ENCODE assay signal across 8 mouse cellular contexts in the genomic region with DNA sequence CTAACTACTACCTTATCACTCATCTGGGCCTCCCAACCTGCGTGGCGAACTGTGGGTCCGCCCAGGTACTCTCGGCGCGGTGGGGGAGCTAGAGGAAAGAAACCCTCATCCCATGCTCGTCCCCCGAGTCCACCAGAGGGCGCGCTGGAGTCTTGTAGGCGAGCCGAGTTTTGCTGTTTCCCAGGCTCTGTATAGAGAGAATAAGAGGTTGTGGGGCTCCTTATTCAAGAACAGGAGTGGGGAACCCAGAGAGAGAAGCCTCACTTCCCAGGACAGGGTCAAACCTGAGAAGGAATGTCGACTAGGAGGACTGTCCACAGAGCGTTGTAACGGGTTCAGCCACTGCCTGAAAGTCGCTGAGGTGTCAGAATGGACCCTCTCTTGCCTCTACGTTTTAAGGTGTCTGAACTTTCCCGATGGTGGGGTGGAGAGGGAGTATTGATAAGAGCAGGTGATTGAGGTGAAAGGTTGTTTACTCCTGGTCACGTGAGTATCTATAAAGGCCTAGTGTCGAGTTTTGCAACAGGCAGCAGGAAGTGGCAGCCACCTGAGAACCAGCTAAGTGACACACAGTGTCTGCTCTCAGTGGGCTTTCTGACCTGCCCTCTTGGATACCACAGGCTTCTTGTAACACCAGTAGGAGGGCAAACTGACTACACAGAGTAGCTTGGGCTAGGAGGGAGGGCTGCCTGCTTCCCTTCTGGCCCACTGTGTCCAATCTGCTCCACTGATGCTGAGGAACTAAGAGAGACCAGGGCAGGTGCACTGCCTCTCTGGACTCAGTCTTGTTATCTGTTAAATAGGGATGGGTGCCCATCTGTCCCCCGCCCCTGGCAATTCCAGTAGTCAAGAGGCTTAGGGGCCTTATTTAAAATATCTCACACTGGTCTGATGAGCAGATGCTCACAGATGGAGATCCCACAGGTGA. TPM values are rescaled to one million over a fixed set of nuclear protein-coding genes. Genes with fewer than 3 reads are reported as not detected.
DNase-seq lines count a peak whose midpoint lies in the region; ATAC-seq and TF ChIP-seq lines count a peak whose summit lies in the region.

A gene (minus strand): TSS at position 103 of the 928 bp plus-strand sequence.

- H3K36me3 ChIP-seq in embryonic facial prominence, embryonic 14.5 days (ENCODE audit: control insufficient read depth, insufficient read depth, low read length): peaks cover 10% of the 10 kb centered on the region; the same call in 1 of the 2 replicates
- H3K36me3 ChIP-seq in kidney, embryonic 14.5 days (ENCODE audit: control insufficient read depth, insufficient read depth, low read length): peaks cover 13% of the 10 kb centered on the region
- peaks cover 9% of the 10 kb centered on the region; the same call in 1 of the 2 replicates for H3K36me3 ChIP-seq in limb, embryonic 15.5 days
- no peaks in the 10 kb centered on the region for H3K36me3 ChIP-seq in midbrain, postnatal 0 days (ENCODE audit: insufficient read depth, low read length)

- peak within 1 kb of the TSS; percentile 83 for H3K4me2 ChIP-seq in embryonic facial prominence, embryonic 14.5 days (ENCODE audit: low read depth, low read length)
- peak within 1 kb of the TSS; percentile 98 for H3K4me2 ChIP-seq in kidney, embryonic 14.5 days (replicated peaks; ENCODE audit: low read depth, low read length)
- peak within 1 kb of the TSS; percentile 90 for H3K4me2 ChIP-seq in limb, embryonic 15.5 days
- H3K4me2 ChIP-seq in midbrain, postnatal 0 days (ENCODE audit: low read depth, low read length, poor library complexity, severe bottlenecking): peak within 1 kb of the TSS; percentile 90

- H3K4me1 ChIP-seq in embryonic facial prominence, embryonic 14.5 days (ENCODE audit: control insufficient read depth, insufficient read depth, low read length): peaks cover 35% of the 10 kb centered on the region
- H3K4me1 ChIP-seq in kidney, embryonic 14.5 days (ENCODE audit: control insufficient read depth, insufficient read depth, low read length): peaks cover 50% of the 10 kb centered on the region
- peaks cover 52% of the 10 kb centered on the region for H3K4me1 ChIP-seq in limb, embryonic 15.5 days
- H3K4me1 ChIP-seq in midbrain, postnatal 0 days (ENCODE audit: insufficient read depth, low read length): no peaks in the 10 kb centered on the region

- peak; percentile 95 for DNase-seq in 3T3-L1 (ENCODE audit: low read depth, low spot score)
- peak; percentile 95 for DNase-seq in adrenal gland, postnatal 25 days
- peak; percentile 95 for DNase-seq in embryonic facial prominence, embryonic 14.5 days (ENCODE audit: low spot score)
- peak; percentile 77 to 91 for DNase-seq in heart, adult 9 months (ENCODE audit: low spot score in 2 of 2)
- peak; percentile 89 for DNase-seq in midbrain, postnatal 0 days (ENCODE audit: low spot score)
- peak; percentile 81 to 90 for DNase-seq in spleen, postnatal 14 days (ENCODE audit: low spot score in 2 of 2)

- peak; percentile 93 for TF ChIP-seq CTCF in midbrain, postnatal 0 days (IDR thresholded peaks at IDR 0.05)

- no peaks in the 10 kb centered on the region for H3K9me3 ChIP-seq in embryonic facial prominence, embryonic 14.5 days (ENCODE audit: control insufficient read depth, low read length)
- no peaks in the 10 kb centered on the region for H3K9me3 ChIP-seq in kidney, embryonic 14.5 days (ENCODE audit: control insufficient read depth, low read length)
- H3K9me3 ChIP-seq in limb, embryonic 15.5 days: no peaks in the 10 kb centered on the region
- H3K9me3 ChIP-seq in midbrain, postnatal 0 days (ENCODE audit: low read length): no peaks in the 10 kb centered on the region

- H3K27me3 ChIP-seq in embryonic facial prominence, embryonic 14.5 days (replicated peaks; ENCODE audit: control insufficient read depth, insufficient read depth, low read length): peaks cover 5% of the 10 kb centered on the region; the same call in 1 of the 2 replicates
- H3K27me3 ChIP-seq in kidney, embryonic 14.5 days (ENCODE audit: control insufficient read depth, insufficient read depth, low read length): peaks cover 12% of the 10 kb centered on the region; the same call in 1 of the 2 replicates
- peaks cover 4% of the 10 kb centered on the region; the same call in 1 of the 2 replicates for H3K27me3 ChIP-seq in limb, embryonic 15.5 days
- H3K27me3 ChIP-seq in midbrain, postnatal 0 days (ENCODE audit: insufficient read depth, low read length): peaks cover 7% of the 10 kb centered on the region

- peak within 1 kb of the TSS; percentile 92 for H3K9ac ChIP-seq in embryonic facial prominence, embryonic 14.5 days (ENCODE audit: low read depth, low read length)
- peak within 1 kb of the TSS; percentile 87 for H3K9ac ChIP-seq in kidney, embryonic 14.5 days (ENCODE audit: low read depth, low read length)
- peak within 1 kb of the TSS; percentile 71 for H3K9ac ChIP-seq in limb, embryonic 15.5 days
- peak within 1 kb of the TSS; percentile 52 for H3K9ac ChIP-seq in midbrain, postnatal 0 days (replicated peaks; ENCODE audit: low read length, poor library complexity, severe bottlenecking)

- H3K27ac ChIP-seq in embryonic facial prominence, embryonic 14.5 days (replicated peaks; ENCODE audit: low read depth, low read length): peak within 1 kb of the TSS; percentile 96
- peak within 1 kb of the TSS; percentile 93 for H3K27ac ChIP-seq in kidney, embryonic 14.5 days (ENCODE audit: low read depth, low read length)
- peak within 1 kb of the TSS; percentile 95 for H3K27ac ChIP-seq in limb, embryonic 15.5 days
- peak within 1 kb of the TSS; percentile 39 for H3K27ac ChIP-seq in midbrain, postnatal 0 days (ENCODE audit: low read depth, low read length)

- peak; percentile 28; the same call in 1 of the 2 replicates for ATAC-seq in embryonic facial prominence, embryonic 14.5 days (ENCODE audit: low read depth)
- ATAC-seq in kidney, embryonic 14.5 days (ENCODE audit: low FRiP score, low TSS enrichment): peak; percentile 11; the same call in 1 of the 2 replicates
- peak; percentile 5; the same call in 1 of the 2 replicates for ATAC-seq in limb, embryonic 15.5 days (ENCODE audit: insufficient number of reproducible peaks, low FRiP score, low TSS enrichment, low read depth)
- 0 out of 2 replicates have a peak, but pooled peaks have one; percentile 33 for ATAC-seq in midbrain, postnatal 0 days (ENCODE audit: low FRiP score)

- WGBS in embryonic facial prominence, embryonic 14.5 days: 12% methylated on average over 21 of the region's 21 CpGs
- WGBS in kidney, embryonic 14.5 days: 10% methylated on average over 21 of the region's 21 CpGs
- WGBS in limb, embryonic 15.5 days: 12% methylated on average over 21 of the region's 21 CpGs
- WGBS in midbrain, postnatal 0 days: 12% methylated on average over 21 of the region's 21 CpGs

- peak within 1 kb of the TSS; percentile 76 for H3K4me3 ChIP-seq in embryonic facial prominence, embryonic 14.5 days (ENCODE audit: low read depth, low read length)
- H3K4me3 ChIP-seq in kidney, embryonic 14.5 days (ENCODE audit: low read length): peak within 1 kb of the TSS; percentile 79
- H3K4me3 ChIP-seq in limb, embryonic 15.5 days: peak within 1 kb of the TSS; percentile 57
- H3K4me3 ChIP-seq in midbrain, postnatal 0 days (ENCODE audit: low read depth, low read length): peak within 1 kb of the TSS; percentile 51

RNA-seq across cellular contexts. Expression of the gene that starts here (rescaled TPM):
- 8.8 and 9.0 TPM in 2 replicates for total RNA-seq in adrenal gland, postnatal 25 days (2021)
- polyA plus RNA-seq in embryonic facial prominence, embryonic 14.5 days (2014; fragmentation: Nextera tagmentation; extraction: Ambion mirVana): 6.8 and 8.3 TPM in 2 replicates
- 6.7 and 9.6 TPM in 2 replicates for polyA plus RNA-seq in kidney, embryonic 14.5 days (2014; fragmentation: Nextera tagmentation; extraction: Ambion mirVana)
- 20.3 and 24.0 TPM in 2 replicates for polyA plus RNA-seq in limb, embryonic 15.5 days (2015; fragmentation: Nextera tagmentation; extraction: Ambion mirVana)
- 7.3 and 8.5 TPM in 2 replicates for total RNA-seq in midbrain, postnatal 0 days (2014; rRNA removed)
- 4.4 and 4.9 TPM in 2 replicates for polyA plus RNA-seq in midbrain, postnatal 0 days (2015; fragmentation: Nextera tagmentation; extraction: Ambion mirVana)

Comparison
In these comparisons a context has a peak if more than half of its experiments do, and no peak if none do; other contexts are left out.
1. Peak in every context shown above with its lines: DNase-seq, ATAC-seq, H3K4me3 ChIP-seq and H3K27ac ChIP-seq.
2. H3K27ac ChIP-seq: peak in every context shown above with its lines; median percentile 96 in embryonic facial prominence, embryonic 14.5 days; 95 in limb, embryonic 15.5 days; 93 in kidney, embryonic 14.5 days; 39 in midbrain, postnatal 0 days.